In genomic region chr5:66374413-66374812, GRCm38 (mm10) we compare ENCODE assay signal across 17 mouse cellular contexts.
"Had no signal": no experiment of that assay in that cellular context is flagged by ENCODE, and none has a peak within 500 bp of the region (broad histone marks: within the 10 kb centered on the region; RNA-seq: fewer than 3 reads in every experiment).

No protein-coding gene starts in this region.

- H3K9me3 ChIP-seq: midbrain, embryonic 13.5 days; midbrain, embryonic 15.5 days; neural tube, embryonic 13.5 days; neural tube, embryonic 15.5 days had no signal

- H3K27ac ChIP-seq: midbrain, embryonic 13.5 days; midbrain, embryonic 15.5 days; neural tube, embryonic 13.5 days; neural tube, embryonic 15.5 days had no signal

- H3K4me1 ChIP-seq: midbrain, embryonic 15.5 days had no signal

- H3K9ac ChIP-seq: lung, embryonic 14.5 days; midbrain, embryonic 13.5 days; midbrain, embryonic 15.5 days; neural tube, embryonic 13.5 days; neural tube, embryonic 15.5 days had no signal

- H3K27me3 ChIP-seq: midbrain, embryonic 13.5 days; midbrain, embryonic 15.5 days; neural tube, embryonic 13.5 days; neural tube, embryonic 15.5 days had no signal

- H3K4me3 ChIP-seq: midbrain, embryonic 13.5 days; midbrain, embryonic 15.5 days; myocyte; neural tube, embryonic 13.5 days; neural tube, embryonic 15.5 days had no signal

- ATAC-seq: midbrain, embryonic 13.5 days; midbrain, embryonic 15.5 days had no signal

- DNase-seq: lung, adult 18-20 months; lung, embryonic 14.5 days; lung, postnatal 10 days; lung, postnatal 4 days; retina, postnatal 1 day; right cerebral cortex, adult 18-20 months; right cerebral cortex, postnatal 25 days; right cerebral cortex, postnatal 4 days; spleen, adult 18-20 months; thymus, adult 2 months; thymus, postnatal 25 days had no signal

- H3K36me3 ChIP-seq: midbrain, embryonic 13.5 days; midbrain, embryonic 15.5 days; neural tube, embryonic 15.5 days had no signal

- H3K4me2 ChIP-seq: lung, embryonic 14.5 days; midbrain, embryonic 11.5 days; midbrain, embryonic 13.5 days; midbrain, embryonic 15.5 days; neural tube, embryonic 13.5 days; neural tube, embryonic 15.5 days had no signal
